Mouse (Mus musculus) embryonic facial prominence, embryonic 12.5 days (tissue): ENCODE results near the gene Efcab10. TPM values are rescaled to one million over a fixed set of nuclear protein-coding genes. Genes with fewer than 3 reads are reported as not detected.

Experiments
- ATAC-seq: fragments of 200-750 bp; cut with Nextera tagmentation; 2 replicates; pipeline ENCODE4 v1.8.0; 2017; ENCODE audit not compliant: insufficient number of reproducible peaks, insufficient read depth, low FRiP score, low TSS enrichment
- H3K27ac ChIP-seq: fragments of 300-500 bp; sonication (generic); 2 replicates; pipeline ENCODE4 v1.5.1; 2016; ENCODE audit warnings: mild to moderate bottlenecking
- H3K27me3 ChIP-seq: fragments of 300-500 bp; sonication (generic); 2 replicates; pipeline ENCODE4 v1.6.1; 2016; ENCODE audit warnings: mild to moderate bottlenecking, moderate library complexity
- H3K36me3 ChIP-seq: fragments of 300-500 bp; sonication (generic); 2 replicates; pipeline ENCODE4 v1.6.1; 2016; ENCODE audit warnings: mild to moderate bottlenecking
- H3K4me1 ChIP-seq: fragments of 300-500 bp; sonication (generic); 2 replicates; pipeline ENCODE4 v1.6.1; 2016
- H3K4me2 ChIP-seq: fragments of 300-500 bp; sonication (generic); replicated peaks from 2 replicates; pipeline ENCODE4 v1.6.1; 2016; ENCODE audit warnings: mild to moderate bottlenecking, moderate library complexity
- H3K4me3 ChIP-seq: fragments of 300-500 bp; sonication (generic); 2 replicates; pipeline ENCODE4 v1.5.1; 2016; ENCODE audit warnings: mild to moderate bottlenecking
- H3K9ac ChIP-seq: fragments of 300-500 bp; sonication (generic); 2 replicates; pipeline ENCODE4 v1.6.1; 2016; ENCODE audit warnings: mild to moderate bottlenecking, moderate library complexity
- H3K9me3 ChIP-seq: fragments of 300-500 bp; sonication (generic); 2 replicates; pipeline ENCODE4 v1.6.1; 2016; ENCODE audit warnings: mild to moderate bottlenecking, moderate library complexity
- WGBS: fragments of 180-500 bp; shearing (Covaris S2); methylation state at CpG from one replicate; pipeline ENCODE4 v1.1.7; 2016; 5-methylcytosine and 5-hydroxymethylcytosine counted together
- polyA plus RNA-seq: library from polyadenylated mRNA; unstranded; fragments of >200 nt; fragmentation: Nextera tagmentation; extraction: Ambion mirVana; gene quantifications from 2 replicates; pipeline ENCODE4 v1.2.1, GENCODE M21; 2016

Efcab10 gene
- 0.42 TPM in 1 of 2 replicates, not detected in the other for polyA plus RNA-seq

DNA sequence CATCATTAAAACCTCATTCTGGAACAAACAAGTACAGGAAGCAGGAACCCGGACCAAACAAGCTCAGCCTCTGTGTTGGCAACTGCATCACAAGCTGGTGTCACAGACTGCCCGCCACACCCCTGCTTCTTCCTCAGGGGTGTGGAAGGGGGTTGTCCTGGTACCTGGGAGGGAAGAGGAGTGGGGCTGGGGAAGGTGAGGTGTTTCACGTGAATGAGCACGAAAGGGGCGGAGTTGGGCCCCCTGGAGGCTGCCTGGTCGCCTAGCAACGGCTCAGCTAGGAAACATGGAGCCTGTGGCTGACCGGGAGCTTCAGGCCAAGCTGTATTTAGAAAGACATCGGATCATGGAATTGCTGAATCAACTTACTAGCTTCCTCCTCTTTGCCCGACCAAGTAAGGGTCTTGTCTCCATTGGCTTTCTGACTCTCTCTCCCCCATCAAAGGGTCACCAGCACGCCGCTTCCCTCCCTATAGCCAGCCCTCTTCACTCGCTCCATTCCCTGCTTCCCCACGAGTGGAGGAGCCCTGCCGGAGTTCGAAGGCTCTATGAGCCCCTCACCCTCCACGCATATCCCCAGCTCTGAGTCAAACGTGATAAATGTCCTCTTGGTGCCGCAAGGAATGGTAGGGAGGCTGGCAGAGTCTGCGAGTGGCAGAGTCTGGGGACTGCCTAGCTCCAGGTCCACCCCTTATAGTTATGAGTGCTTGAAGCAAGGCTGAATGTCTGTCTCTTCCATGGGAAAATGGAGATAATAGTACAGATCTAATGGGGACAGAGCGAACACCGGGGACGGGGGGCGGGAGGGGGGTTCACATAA is at the start of gene Efcab10:
Efcab10 (plus strand) TSS at position 51 of the 820 bp plus-strand sequence.
- 0 out of 2 replicates have a peak, but pooled peaks have one; percentile 22 for ATAC-seq

DNA sequence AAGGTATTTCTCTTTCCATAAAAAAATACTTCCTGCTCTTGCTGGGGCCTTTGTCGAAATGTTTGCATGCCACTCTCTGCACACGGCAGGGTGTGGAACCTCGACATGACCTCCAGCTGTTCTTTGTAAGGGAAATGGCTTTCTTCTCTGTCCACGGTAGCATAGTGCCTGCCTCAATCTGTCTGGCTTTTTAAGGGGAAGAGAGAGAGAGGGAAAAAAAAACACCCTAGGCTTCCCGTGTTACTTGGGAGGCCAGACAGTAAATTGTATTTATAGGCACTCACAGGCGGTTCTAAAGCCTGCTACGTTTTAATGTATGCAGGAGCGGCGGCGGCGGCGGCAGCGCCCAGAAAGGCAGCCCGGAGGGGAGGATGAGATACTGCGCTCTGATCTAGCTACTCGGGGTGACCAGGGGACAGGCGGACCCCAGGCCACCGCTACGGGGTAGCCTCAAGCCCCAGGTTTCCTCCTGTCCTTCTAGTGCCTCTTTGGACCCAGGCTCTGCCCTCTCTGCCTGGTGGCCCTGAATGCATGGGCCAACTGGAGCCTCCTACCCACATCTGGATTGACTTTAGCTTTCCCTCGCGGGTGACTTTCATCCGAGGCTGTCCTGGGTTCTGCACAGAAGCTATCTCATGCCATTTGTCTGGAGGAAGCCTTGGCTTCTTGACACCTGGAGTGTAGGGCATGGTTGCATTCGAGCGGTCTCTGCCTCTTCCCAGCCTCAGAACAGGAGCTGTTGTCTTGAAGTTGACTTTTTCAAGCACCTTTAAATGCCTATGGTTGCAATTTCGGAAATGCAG is 49.5 kb upstream of the Efcab10 start:
- H3K4me3 ChIP-seq: no peak overlapping the region
- H3K4me2 ChIP-seq: peak overlapping the region; percentile 48
- no peak for ATAC-seq
- no peak overlapping the region for H3K27ac ChIP-seq
- peaks cover 10% of the 10 kb centered on the region for H3K27me3 ChIP-seq
- H3K4me1 ChIP-seq: peaks cover 17% of the 10 kb centered on the region
- H3K9ac ChIP-seq: no peak overlapping the region
- 0 out of 2 replicates have a peak, but pooled peaks cover 3% of the 10 kb centered on the region for H3K36me3 ChIP-seq
- WGBS: 5% methylated on average over 25 of the region's 25 CpGs
- no peaks in the 10 kb centered on the region for H3K9me3 ChIP-seq

More for the DNA sequence above, at the start of gene Efcab10:
- Histone ChIP-seq H3K36me3 (no peaks in the 10 kb centered on the region), H3K4me2 (peak within 1 kb of the TSS; percentile 57), H3K4me3 (peak within 1 kb of the TSS; percentile 30), H3K27ac (no peak within 1 kb of the TSS), H3K4me1 (no peaks in the 10 kb centered on the region), H3K9ac (peak within 1 kb of the TSS; percentile 33; the same call in 1 of the 2 replicates), H3K27me3 (peaks cover 3% of the 10 kb centered on the region; the same call in 1 of the 2 replicates), H3K9me3 (no peaks in the 10 kb centered on the region)
- 11% methylated on average over 24 of the region's 24 CpGs for WGBS

DNA sequence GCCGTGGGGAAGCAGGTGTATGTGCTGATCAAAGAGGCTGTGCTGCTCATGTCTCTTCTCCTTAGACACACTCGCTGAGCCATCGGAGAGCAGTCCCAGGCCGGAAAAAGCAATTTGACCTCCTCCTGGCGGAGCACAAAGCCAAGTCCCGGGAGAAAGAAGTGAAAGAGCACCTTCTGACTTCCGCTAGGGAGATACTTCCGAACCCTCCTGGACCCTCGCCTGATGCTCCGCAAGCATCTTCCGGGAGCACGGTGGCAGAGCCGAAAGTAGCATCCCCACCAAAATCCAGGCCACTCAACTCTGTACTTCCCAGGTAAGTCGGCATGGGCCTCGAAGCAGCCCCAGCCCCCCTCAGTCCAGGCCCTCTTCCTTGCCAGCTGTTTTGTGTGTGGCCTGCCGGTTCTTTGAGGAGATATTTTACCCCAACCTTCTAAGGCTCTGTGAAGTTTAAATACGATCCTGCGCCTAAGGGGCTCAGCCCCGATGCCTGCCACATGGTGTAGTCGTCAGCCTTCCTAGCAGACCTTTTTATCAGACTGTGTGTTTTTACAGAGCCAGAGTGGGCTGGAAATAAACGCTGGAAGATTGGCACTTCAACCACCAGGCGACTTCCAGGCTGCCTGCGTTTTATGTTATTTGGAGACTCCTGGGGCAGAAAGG is 48.8 kb upstream of the Efcab10 start:
- 15% methylated on average over 23 of the region's 23 CpGs for WGBS
- 0 out of 2 replicates have a peak overlapping the region, but pooled peaks have one; percentile 36 for H3K27ac ChIP-seq
- H3K27me3 ChIP-seq: peaks cover 10% of the 10 kb centered on the region
- H3K4me1 ChIP-seq: peaks cover 17% of the 10 kb centered on the region
- no peak overlapping the region for H3K9ac ChIP-seq
- peak overlapping the region; percentile 48 for H3K4me2 ChIP-seq
- ATAC-seq: 0 out of 2 replicates have a peak, but pooled peaks have one; percentile 43
- H3K9me3 ChIP-seq: no peaks in the 10 kb centered on the region
- 0 out of 2 replicates have a peak, but pooled peaks cover 3% of the 10 kb centered on the region for H3K36me3 ChIP-seq
- H3K4me3 ChIP-seq: no peak overlapping the region

DNA sequence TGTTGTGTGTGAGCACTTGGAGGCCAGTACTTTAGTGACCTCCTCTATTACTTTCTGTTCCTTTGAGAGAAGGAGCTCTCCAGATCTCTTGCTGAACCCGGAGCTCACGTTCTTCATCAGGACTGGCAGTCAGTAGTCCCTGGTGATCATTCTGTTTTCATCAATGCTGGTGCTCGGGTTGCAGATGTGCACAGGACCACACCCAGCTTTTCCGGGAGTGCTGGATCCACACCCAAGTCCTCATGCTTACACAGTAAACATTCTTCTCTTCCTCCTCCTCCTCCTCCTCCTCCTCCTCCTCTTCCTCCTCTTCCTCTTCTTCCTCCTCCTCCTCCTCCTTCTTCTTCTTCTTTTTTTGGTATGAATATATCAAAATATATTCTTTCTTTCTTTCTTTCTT is 42.0 kb upstream of the Efcab10 start:
- H3K27ac ChIP-seq: no peak overlapping the region
- no peaks in the 10 kb centered on the region for H3K9me3 ChIP-seq
- no peak for ATAC-seq
- 0 out of 2 replicates have a peak, but pooled peaks cover 3% of the 10 kb centered on the region for H3K36me3 ChIP-seq
- H3K4me1 ChIP-seq: no peaks in the 10 kb centered on the region
- WGBS: 60% methylated on average over 4 of the region's 4 CpGs
- no peak overlapping the region for H3K9ac ChIP-seq
- H3K4me2 ChIP-seq: no peak overlapping the region
- no peaks in the 10 kb centered on the region for H3K27me3 ChIP-seq
- H3K4me3 ChIP-seq: no peak overlapping the region

DNA sequence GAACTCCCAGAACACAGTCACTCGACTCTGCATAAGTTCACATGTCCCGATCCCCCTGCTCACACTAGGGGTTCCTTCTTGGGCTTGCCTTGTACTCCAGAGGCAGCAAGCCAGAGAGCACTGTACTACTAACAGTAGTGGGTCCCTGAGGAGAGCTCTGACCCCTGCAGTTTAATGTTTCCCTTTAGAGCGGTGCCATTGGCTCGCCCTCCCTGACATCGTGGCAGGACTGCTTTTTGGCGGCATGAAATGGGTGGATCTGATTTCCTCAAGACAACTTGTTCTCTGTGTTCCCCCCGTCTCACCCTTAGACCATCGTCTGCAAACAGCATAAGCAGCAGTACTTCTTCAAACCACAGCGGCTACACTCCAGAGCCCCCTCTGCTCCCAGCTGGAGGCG is 36.3 kb upstream of the Efcab10 start:
- Histone ChIP-seq H3K4me2 (no peak overlapping the region), H3K27me3 (no peaks in the 10 kb centered on the region), H3K4me3 (no peak overlapping the region), H3K4me1 (no peaks in the 10 kb centered on the region), H3K9ac (no peak overlapping the region), H3K36me3 (no peaks in the 10 kb centered on the region), H3K27ac (no peak overlapping the region), H3K9me3 (no peaks in the 10 kb centered on the region)
- no peak for ATAC-seq
- 82% methylated on average over 10 of the region's 10 CpGs for WGBS

DNA sequence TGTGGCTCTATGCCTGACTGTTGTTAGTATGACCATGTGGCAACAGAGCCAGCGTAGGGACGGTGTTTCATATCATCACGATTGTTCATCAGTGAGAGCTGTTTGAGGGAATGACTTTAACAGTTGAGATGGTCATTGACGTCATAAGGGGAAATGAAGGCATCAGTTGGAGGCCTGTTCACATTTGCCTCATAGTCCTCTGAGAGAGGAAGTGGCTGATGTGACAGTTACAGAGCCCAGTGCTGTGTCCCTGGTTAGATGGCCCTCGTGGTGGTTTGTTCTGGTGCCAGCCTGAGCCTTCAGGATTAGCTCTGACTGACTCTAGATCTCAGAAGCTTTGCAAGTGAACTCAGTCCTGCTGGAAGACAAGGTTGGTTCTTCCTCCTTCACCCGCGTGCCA is 35.4 kb upstream of the Efcab10 start:
- Histone ChIP-seq H3K27ac (no peak overlapping the region), H3K4me1 (no peaks in the 10 kb centered on the region), H3K4me3 (no peak overlapping the region), H3K27me3 (no peaks in the 10 kb centered on the region), H3K36me3 (no peaks in the 10 kb centered on the region), H3K9me3 (no peaks in the 10 kb centered on the region), H3K9ac (no peak overlapping the region), H3K4me2 (no peak overlapping the region)
- 88% methylated on average over 7 of the region's 7 CpGs for WGBS
- no peak for ATAC-seq

DNA sequence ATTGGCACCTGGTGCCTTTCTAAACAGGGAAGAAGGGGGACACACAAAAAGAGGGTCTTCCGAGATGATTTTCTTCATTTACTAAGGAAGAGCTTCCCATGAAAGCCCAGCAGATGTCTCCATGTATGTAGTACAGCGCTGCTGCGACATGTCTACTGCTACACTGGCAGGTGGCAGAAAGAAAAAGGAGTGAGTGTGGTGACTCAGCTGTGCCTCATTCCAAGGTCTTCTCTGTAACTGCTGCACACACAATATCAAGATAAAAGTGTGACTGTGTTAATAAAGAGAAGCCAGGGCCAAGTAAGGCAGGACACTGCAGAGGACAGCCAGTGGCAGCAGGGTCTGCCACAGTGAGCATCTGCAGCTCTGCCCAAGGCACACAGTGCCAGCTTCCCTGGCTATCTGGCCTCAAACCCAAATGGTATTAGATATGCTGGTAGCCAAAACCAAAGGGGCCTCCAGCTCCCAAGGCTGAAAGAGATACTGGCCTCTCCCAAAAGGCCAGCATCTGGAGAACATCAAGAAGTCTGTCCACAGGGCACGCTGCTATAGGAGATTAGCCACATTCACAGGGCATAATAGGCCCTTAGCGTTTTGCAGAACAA is 34.7 kb upstream of the Efcab10 start:
- Histone ChIP-seq H3K4me3 (no peak overlapping the region), H3K4me1 (no peaks in the 10 kb centered on the region), H3K27me3 (no peaks in the 10 kb centered on the region), H3K9ac (no peak overlapping the region), H3K4me2 (no peak overlapping the region), H3K9me3 (no peaks in the 10 kb centered on the region), H3K27ac (no peak overlapping the region), H3K36me3 (no peaks in the 10 kb centered on the region)
- no peak for ATAC-seq
- WGBS: 84% methylated on average over 5 of the region's 5 CpGs

DNA sequence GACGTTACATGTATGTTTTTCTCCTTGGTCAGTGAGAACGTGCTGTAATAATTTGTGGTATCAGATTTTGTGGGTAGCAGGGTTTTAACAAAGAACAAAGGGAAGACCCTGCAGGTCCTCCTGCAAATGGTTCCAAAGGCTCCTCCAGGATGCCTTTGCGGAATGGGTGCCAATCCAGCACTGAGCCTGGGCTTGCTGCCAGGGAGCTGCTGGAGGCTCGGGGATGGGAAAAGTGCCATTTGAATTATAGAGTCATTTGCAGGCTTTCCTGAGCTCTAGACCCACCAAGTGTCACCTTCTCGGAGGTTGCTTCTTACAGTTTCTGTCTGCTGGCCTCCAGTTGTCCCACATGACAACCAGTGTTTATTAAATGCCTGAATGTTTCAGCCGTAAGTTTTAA is 33.9 kb upstream of the Efcab10 start:
- H3K4me2 ChIP-seq: no peak overlapping the region
- no peak overlapping the region for H3K4me3 ChIP-seq
- no peak overlapping the region for H3K9ac ChIP-seq
- no peak for ATAC-seq
- H3K36me3 ChIP-seq: no peaks in the 10 kb centered on the region
- H3K27me3 ChIP-seq: no peaks in the 10 kb centered on the region
- H3K4me1 ChIP-seq: no peaks in the 10 kb centered on the region
- 73% methylated on average over 6 of the region's 6 CpGs for WGBS
- H3K9me3 ChIP-seq: no peaks in the 10 kb centered on the region
- H3K27ac ChIP-seq: no peak overlapping the region

DNA sequence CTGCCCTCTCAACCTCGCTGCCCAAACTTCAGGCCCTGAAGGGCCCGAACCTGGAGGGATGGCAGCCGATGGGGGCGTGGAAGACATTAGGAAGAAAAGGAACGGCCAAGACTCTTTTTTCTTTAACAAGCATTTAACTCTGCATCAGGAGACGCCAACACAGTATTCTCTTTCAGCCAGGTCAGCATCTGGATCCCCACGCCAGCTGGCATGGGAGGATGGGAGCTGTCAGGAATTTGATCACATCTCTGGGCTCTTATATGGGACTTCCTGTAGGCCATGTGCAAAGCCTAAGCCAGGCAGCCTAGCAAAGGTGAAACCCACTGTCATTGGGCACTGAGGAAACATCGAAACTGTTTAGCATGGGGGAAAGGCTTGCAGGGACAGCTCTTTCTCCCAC is 30.1 kb upstream of the Efcab10 start:
- H3K27me3 ChIP-seq: no peaks in the 10 kb centered on the region
- 67% methylated on average over 8 of the region's 8 CpGs for WGBS
- no peak overlapping the region for H3K4me3 ChIP-seq
- no peak overlapping the region for H3K4me2 ChIP-seq
- H3K36me3 ChIP-seq: peaks cover 7% of the 10 kb centered on the region; the same call in 1 of the 2 replicates
- ATAC-seq: no peak
- H3K4me1 ChIP-seq: no peaks in the 10 kb centered on the region
- no peaks in the 10 kb centered on the region for H3K9me3 ChIP-seq
- no peak overlapping the region for H3K9ac ChIP-seq
- H3K27ac ChIP-seq: no peak overlapping the region

DNA sequence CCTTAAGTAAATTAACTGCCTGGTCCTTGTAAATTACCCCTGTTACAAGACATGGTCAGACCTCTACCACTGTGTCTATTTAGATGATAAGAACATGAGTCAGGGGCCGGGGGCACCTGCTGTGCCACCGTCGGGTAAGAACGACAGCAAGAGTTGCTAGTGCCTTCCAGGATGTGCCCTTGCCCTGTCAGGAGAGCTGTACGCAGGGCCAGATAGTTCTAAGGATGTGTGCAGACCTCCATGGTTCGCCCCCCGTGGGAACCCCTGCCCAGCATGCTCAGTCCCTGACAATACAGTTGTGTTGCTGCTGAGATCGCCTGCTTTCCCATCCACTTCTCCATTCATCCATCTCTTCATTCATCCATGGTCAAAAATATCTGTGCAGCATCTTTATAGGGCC is 29.5 kb upstream of the Efcab10 start:
- no peak overlapping the region for H3K9ac ChIP-seq

DNA sequence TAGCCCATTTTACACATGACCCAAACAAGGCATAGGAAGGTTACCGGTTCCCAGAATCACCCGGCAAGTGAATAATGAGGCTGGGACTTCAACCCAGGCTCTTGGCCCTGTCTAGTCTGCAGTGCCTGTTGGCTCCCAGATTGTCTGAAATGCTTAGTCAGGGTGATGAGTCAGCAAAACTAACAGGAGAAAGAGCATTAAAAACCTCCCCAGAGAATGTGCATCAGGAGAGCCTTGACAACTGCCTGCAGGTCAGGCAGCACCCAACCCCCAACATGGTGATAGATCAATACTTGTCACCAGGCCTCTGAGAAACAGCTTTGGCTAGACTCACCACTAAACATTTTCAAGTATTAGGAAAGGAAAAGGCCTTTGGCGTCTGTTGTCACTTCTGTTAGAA is 25.1 kb upstream of the Efcab10 start:
- no peak for ATAC-seq
- Histone ChIP-seq H3K4me3 (no peak overlapping the region), H3K36me3 (peaks cover 7% of the 10 kb centered on the region; the same call in 1 of the 2 replicates), H3K27ac (no peak overlapping the region), H3K4me1 (no peaks in the 10 kb centered on the region), H3K27me3 (no peaks in the 10 kb centered on the region), H3K4me2 (no peak overlapping the region), H3K9ac (no peak overlapping the region), H3K9me3 (no peaks in the 10 kb centered on the region)
- 91% methylated on average over 3 of the region's 3 CpGs for WGBS

More for the DNA sequence above, 29.5 kb upstream of the Efcab10 start:
- Histone ChIP-seq H3K4me2 (no peak overlapping the region), H3K9me3 (no peaks in the 10 kb centered on the region), H3K36me3 (peaks cover 7% of the 10 kb centered on the region; the same call in 1 of the 2 replicates), H3K27ac (no peak overlapping the region), H3K4me1 (no peaks in the 10 kb centered on the region), H3K4me3 (no peak overlapping the region), H3K27me3 (no peaks in the 10 kb centered on the region)
- ATAC-seq: no peak
- WGBS: 84% methylated on average over 8 of the region's 8 CpGs
